Comparison of ENCODE assay signal across 8 mouse cellular contexts in genomic region chr5:117358725-117359124, GRCm38 (mm10). TPM values are rescaled to one million over a fixed set of nuclear protein-coding genes. Genes with fewer than 3 reads are reported as not detected.
DNase-seq lines count a peak whose midpoint lies in the region; ATAC-seq and TF ChIP-seq lines count a peak whose summit lies in the region.

No protein-coding gene starts in this region.

- no peak overlapping the region; the same call in 1 of the 2 replicates for H3K27ac ChIP-seq in ES-Bruce4 (ENCODE audit: insufficient read depth, low read length)
- H3K27ac ChIP-seq in forebrain, embryonic 13.5 days, result no peak overlapping the region
- no peak overlapping the region for H3K27ac ChIP-seq in hindbrain, embryonic 11.5 days (ENCODE audit: low read depth, low read length)

- peaks cover 6% of the 10 kb centered on the region for H3K4me1 ChIP-seq in ES-Bruce4 (ENCODE audit: control insufficient read depth, insufficient read depth, low read length)
- H3K4me1 ChIP-seq in forebrain, embryonic 13.5 days, result peaks cover 58% of the 10 kb centered on the region
- H3K4me1 ChIP-seq in hindbrain, embryonic 11.5 days (replicated peaks; ENCODE audit: control insufficient read depth, insufficient read depth, low read length), result peaks cover 2% of the 10 kb centered on the region; the same call in 1 of the 2 replicates

- TF ChIP-seq EP300 in ES-Bruce4 (IDR thresholded peaks at IDR 0.05; ENCODE audit: insufficient read depth, low read depth, low read length), result peak; percentile 53; the same call in 1 of the 2 replicates

- 36% methylated on average over 11 of the region's 11 CpGs for WGBS in forebrain, embryonic 13.5 days
- WGBS in hindbrain, embryonic 11.5 days, result 39% methylated on average over 11 of the region's 11 CpGs

- H3K4me2 ChIP-seq in forebrain, embryonic 13.5 days, result peak overlapping the region; percentile 87
- no peak overlapping the region; the same call in 1 of the 2 replicates for H3K4me2 ChIP-seq in hindbrain, embryonic 11.5 days (replicated peaks; ENCODE audit: low read depth, low read length)

- H3K36me3 ChIP-seq in ES-Bruce4 (ENCODE audit: control insufficient read depth, insufficient read depth, low read length, poor library complexity, severe bottlenecking), result 0 out of 2 replicates have a peak, but pooled peaks cover 1% of the 10 kb centered on the region
- peaks cover 5% of the 10 kb centered on the region for H3K36me3 ChIP-seq in forebrain, embryonic 13.5 days (ENCODE audit: poor library complexity, severe bottlenecking)
- H3K36me3 ChIP-seq in hindbrain, embryonic 11.5 days (ENCODE audit: control insufficient read depth, insufficient read depth, low read length), result no peaks in the 10 kb centered on the region

- TF ChIP-seq POLR2A in ES-Bruce4 (IDR thresholded peaks at IDR 0.05; ENCODE audit: insufficient read depth, low read length), result no peak
- TF ChIP-seq POLR2A in brain, embryonic 14.5 days (IDR thresholded peaks at IDR 0.05; ENCODE audit: borderline replicate concordance, extremely low read depth, insufficient read depth, insufficient read length, poor library complexity, severe bottlenecking), result no peak

- H3K9me3 ChIP-seq in ES-Bruce4 (replicated peaks; ENCODE audit: control insufficient read depth, insufficient read depth, low read length, poor library complexity, severe bottlenecking), result no peaks in the 10 kb centered on the region
- H3K9me3 ChIP-seq in forebrain, embryonic 13.5 days (replicated peaks), result no peaks in the 10 kb centered on the region
- H3K9me3 ChIP-seq in hindbrain, embryonic 11.5 days (ENCODE audit: control insufficient read depth, low read length), result no peaks in the 10 kb centered on the region

- TF ChIP-seq CTCF in ES-Bruce4 (IDR thresholded peaks at IDR 0.05; ENCODE audit: low read depth, low read length), result peak; percentile 86
- peak; percentile 69 for TF ChIP-seq CTCF in brain, embryonic 14.5 days (IDR thresholded peaks at IDR 0.05; ENCODE audit: borderline replicate concordance, extremely low read depth, insufficient read depth, insufficient read length)

- peak overlapping the region; percentile 57 for H3K4me3 ChIP-seq in ES-Bruce4 (ENCODE audit: low read depth, low read length)
- H3K4me3 ChIP-seq in forebrain, embryonic 13.5 days, result peak overlapping the region; percentile 98
- H3K4me3 ChIP-seq in hindbrain, embryonic 11.5 days (ENCODE audit: low read depth, low read length), result no peak overlapping the region

- DNase-seq in brain, embryonic 14.5 days (ENCODE audit: low read depth), result peak; percentile 74
- DNase-seq in hindbrain, embryonic 11.5 days (ENCODE audit: low spot score), result peak; percentile 77
- peak; percentile 71 to 73 for DNase-seq in layer of hippocampus, postnatal 36 days
- DNase-seq in lung, postnatal 25 days (ENCODE audit: low spot score), result peak; percentile 64
- DNase-seq in right cerebral cortex, adult 18-20 months, result peak; percentile 78
- DNase-seq in urinary bladder, postnatal 25 days (ENCODE audit: low spot score), result peak; percentile 67

- ATAC-seq in forebrain, embryonic 13.5 days, result no peak
- ATAC-seq in hindbrain, embryonic 11.5 days (ENCODE audit: low FRiP score), result no peak

- H3K9ac ChIP-seq in ES-Bruce4 (ENCODE audit: low read depth, poor library complexity, severe bottlenecking), result peak overlapping the region; percentile 96
- no peak overlapping the region for H3K9ac ChIP-seq in forebrain, embryonic 13.5 days
- H3K9ac ChIP-seq in hindbrain, embryonic 11.5 days (ENCODE audit: low read depth, low read length), result no peak overlapping the region

- H3K27me3 ChIP-seq in ES-Bruce4 (ENCODE audit: control insufficient read depth, insufficient read depth, low read length, poor library complexity, severe bottlenecking), result no peaks in the 10 kb centered on the region
- no peaks in the 10 kb centered on the region for H3K27me3 ChIP-seq in forebrain, embryonic 13.5 days
- no peaks in the 10 kb centered on the region for H3K27me3 ChIP-seq in hindbrain, embryonic 11.5 days (ENCODE audit: control insufficient read depth, insufficient read depth, low read length)

RNA-seq across cellular contexts. Expression of gene Wsb2, which starts 1.6 kb away (rescaled TPM):
- 49.5 and 56.1 TPM in 2 replicates for polyA plus RNA-seq in ES-Bruce4 (2011; ENCODE audit: insufficient read depth, insufficient read length, low read depth, missing spikeins)
- polyA plus RNA-seq in brain, embryonic 14.5 days (2012; rRNA removed), result 225 and 256 TPM in 2 replicates
- 86.2 and 99.0 TPM in 2 replicates for polyA plus RNA-seq in forebrain, embryonic 13.5 days (2015; fragmentation: Nextera tagmentation; extraction: Ambion mirVana)
- polyA plus RNA-seq in hindbrain, embryonic 11.5 days (2014; fragmentation: Nextera tagmentation; extraction: Ambion mirVana), result 88.9 and 98.0 TPM in 2 replicates
- total RNA-seq in layer of hippocampus, postnatal 36 days (2021), result 100 to 1,000 TPM; 262 to 273 TPM

RNA-seq across cellular contexts. Expression of gene Rfc5, which starts 30.1 kb away (rescaled TPM):
- polyA plus RNA-seq in ES-Bruce4 (2011; ENCODE audit: insufficient read depth, insufficient read length, low read depth, missing spikeins), result 146 and 158 TPM in 2 replicates
- 20.6 and 42.0 TPM in 2 replicates for polyA plus RNA-seq in brain, embryonic 14.5 days (2012; rRNA removed)
- 68.3 and 90.8 TPM in 2 replicates for polyA plus RNA-seq in forebrain, embryonic 13.5 days (2015; fragmentation: Nextera tagmentation; extraction: Ambion mirVana)
- 72.1 and 82.9 TPM in 2 replicates for polyA plus RNA-seq in hindbrain, embryonic 11.5 days (2014; fragmentation: Nextera tagmentation; extraction: Ambion mirVana)
- 10 to 100 TPM; 18.8 to 19.7 TPM for total RNA-seq in layer of hippocampus, postnatal 36 days (2021)

RNA-seq across cellular contexts. Expression of gene Vsig10, which starts 39.8 kb away (rescaled TPM):
- polyA plus RNA-seq in ES-Bruce4 (2011; ENCODE audit: insufficient read depth, insufficient read length, low read depth, missing spikeins), result 15.7 and 21.6 TPM in 2 replicates
- polyA plus RNA-seq in brain, embryonic 14.5 days (2012; rRNA removed), result 2.5 and 2.6 TPM in 2 replicates
- polyA plus RNA-seq in forebrain, embryonic 13.5 days (2015; fragmentation: Nextera tagmentation; extraction: Ambion mirVana), result 0.98 and 2.6 TPM in 2 replicates
- polyA plus RNA-seq in hindbrain, embryonic 11.5 days (2014; fragmentation: Nextera tagmentation; extraction: Ambion mirVana), result 1.3 and 2.0 TPM in 2 replicates
- total RNA-seq in layer of hippocampus, postnatal 36 days (2021), result 1 to 10 TPM; 1.9 to 2.6 TPM

RNA-seq across cellular contexts. Expression of gene Ksr2, which starts 55.1 kb away (rescaled TPM):
- 1.3 and 1.6 TPM in 2 replicates for polyA plus RNA-seq in ES-Bruce4 (2011; ENCODE audit: insufficient read depth, insufficient read length, low read depth, missing spikeins)
- 1.6 and 6.4 TPM in 2 replicates for polyA plus RNA-seq in brain, embryonic 14.5 days (2012; rRNA removed)
- polyA plus RNA-seq in forebrain, embryonic 13.5 days (2015; fragmentation: Nextera tagmentation; extraction: Ambion mirVana), result 2.5 and 3.2 TPM in 2 replicates
- 1.6 and 2.9 TPM in 2 replicates for polyA plus RNA-seq in hindbrain, embryonic 11.5 days (2014; fragmentation: Nextera tagmentation; extraction: Ambion mirVana)
- 10 to 100 TPM; 34.6 to 42.0 TPM for total RNA-seq in layer of hippocampus, postnatal 36 days (2021)
